Mouse (Mus musculus) embryonic facial prominence, embryonic 14.5 days (tissue): ENCODE results near the gene Rdh19. TPM values are rescaled to one million over a fixed set of nuclear protein-coding genes. Genes with fewer than 3 reads are reported as not detected.

ENCODE experiments used
- ATAC-seq: fragments of 200-750 bp; cut with Nextera tagmentation; 2 replicates; pipeline ENCODE4 v1.8.0; 2017; ENCODE audit warnings: low read depth, moderate number of reproducible peaks, moderate TSS enrichment
- DNase-seq: peaks from one replicate; pipeline ENCODE4 v3.0.0-alpha.2; 2015; ENCODE audit warnings: low spot score
- H3K27ac ChIP-seq: fragments of 300-500 bp; sonication (generic); replicated peaks from 2 replicates; pipeline ENCODE4 v1.5.1; 2014; ENCODE audit warnings: low read depth, mild to moderate bottlenecking, low read length, moderate library complexity
- H3K27me3 ChIP-seq: fragments of 300-500 bp; sonication (generic); replicated peaks from 2 replicates; pipeline ENCODE4 v1.6.1; 2014; ENCODE audit warnings: low read length; ENCODE audit not compliant: control insufficient read depth, insufficient read depth
- H3K36me3 ChIP-seq: fragments of 300-500 bp; sonication (generic); 2 replicates; pipeline ENCODE4 v1.6.1; 2014; ENCODE audit warnings: low read length, mixed read lengths; ENCODE audit not compliant: control insufficient read depth, insufficient read depth
- H3K4me1 ChIP-seq: fragments of 300-500 bp; sonication (generic); 2 replicates; pipeline ENCODE4 v1.6.1; 2014; ENCODE audit warnings: antibody characterized with exemption, low read length; ENCODE audit not compliant: control insufficient read depth, insufficient read depth
- H3K4me2 ChIP-seq: fragments of 300-500 bp; sonication (generic); 2 replicates; pipeline ENCODE4 v1.6.1; 2014; ENCODE audit warnings: low read depth, mild to moderate bottlenecking, low read length, moderate library complexity, mixed read lengths
- H3K4me3 ChIP-seq: fragments of 300-500 bp; sonication (generic); 2 replicates; pipeline ENCODE4 v1.5.1; 2014; ENCODE audit warnings: low read depth, mild to moderate bottlenecking, low read length
- H3K9ac ChIP-seq: fragments of 300-500 bp; sonication (generic); 2 replicates; pipeline ENCODE4 v1.6.1; 2014; ENCODE audit warnings: low read depth, mild to moderate bottlenecking, low read length, moderate library complexity, mixed read lengths
- H3K9me3 ChIP-seq: fragments of 300-500 bp; sonication (generic); 2 replicates; pipeline ENCODE4 v1.6.1; 2016; ENCODE audit warnings: low read length; ENCODE audit not compliant: control insufficient read depth
- WGBS: fragments of 180-500 bp; shearing (Covaris S2); extraction: QIAGEN DNeasy Blood & Tissue Kit; methylation state at CpG from one replicate; pipeline ENCODE4 v1.1.7; 2014; 5-methylcytosine and 5-hydroxymethylcytosine counted together
- polyA plus RNA-seq: library from polyadenylated mRNA; unstranded; fragments of >200 nt; fragmentation: Nextera tagmentation; extraction: Ambion mirVana; gene quantifications from 2 replicates; pipeline ENCODE4 v1.2.1, GENCODE M21; 2014

The Rdh19 gene
- polyA plus RNA-seq, 1 experiment from 2014 or later, result not detected

- H3K4me2 ChIP-seq, result no peak overlapping the region
- peaks cover 2% of the 10 kb centered on the region; the same call in 1 of the 2 replicates for H3K9me3 ChIP-seq
- no peaks in the 10 kb centered on the region for H3K27me3 ChIP-seq
- no peak overlapping the region for H3K4me3 ChIP-seq
- DNase-seq (no peak), ATAC-seq (no peak)
- H3K4me1 ChIP-seq, result no peaks in the 10 kb centered on the region
- no peak overlapping the region for H3K9ac ChIP-seq
- H3K27ac ChIP-seq, result no peak overlapping the region
- H3K36me3 ChIP-seq, result no peaks in the 10 kb centered on the region
These were observed 15.2 kb downstream of the Rdh19 start for GRCm38 (mm10) chr10:127864931-127865330.

GRCm38 (mm10) chr10:127866232-127866631, 16.5 kb downstream of the Rdh19 start, which contains the start of gene Rdh16f2:
TSS of gene Rdh16f2 (plus strand) at chr10:127866474.
- WGBS, result 85% methylated on average over 3 of the region's 3 CpGs

GRCm38 (mm10) chr10:127872484-127872883, 22.8 kb downstream of the Rdh19 start:
- Histone ChIP-seq H3K9me3 (peaks cover 13% of the 10 kb centered on the region; the same call in 1 of the 2 replicates), H3K27ac (no peak overlapping the region), H3K9ac (no peak overlapping the region), H3K4me3 (no peak overlapping the region), H3K27me3 (no peaks in the 10 kb centered on the region), H3K4me1 (no peaks in the 10 kb centered on the region), H3K36me3 (no peaks in the 10 kb centered on the region), H3K4me2 (no peak overlapping the region)
- ATAC-seq, result no peak
- peak; percentile 31 for DNase-seq
- WGBS, result 69% methylated on average over 4 of the region's 4 CpGs

More at GRCm38 (mm10) chr10:127866232-127866631, 16.5 kb downstream of the Rdh19 start, which contains the start of gene Rdh16f2:
- peaks cover 12% of the 10 kb centered on the region; the same call in 1 of the 2 replicates for H3K9me3 ChIP-seq
- no peaks in the 10 kb centered on the region for H3K4me1 ChIP-seq
- H3K4me3 ChIP-seq, result no peak within 1 kb of the TSS
- H3K36me3 ChIP-seq, result no peaks in the 10 kb centered on the region
- no peak within 1 kb of the TSS for H3K27ac ChIP-seq
- ATAC-seq, result no peak
- no peak for DNase-seq
- no peak within 1 kb of the TSS for H3K9ac ChIP-seq
- no peak within 1 kb of the TSS for H3K4me2 ChIP-seq
- no peaks in the 10 kb centered on the region for H3K27me3 ChIP-seq

GRCm38 (mm10) chr10:127877681-127878080, 28.0 kb downstream of the Rdh19 start:
- Histone ChIP-seq H3K4me2 (no peak overlapping the region), H3K9ac (no peak overlapping the region), H3K4me1 (no peaks in the 10 kb centered on the region), H3K27me3 (no peaks in the 10 kb centered on the region), H3K36me3 (no peaks in the 10 kb centered on the region), H3K4me3 (no peak overlapping the region), H3K9me3 (no peaks in the 10 kb centered on the region), H3K27ac (no peak overlapping the region)
- no peak for DNase-seq
- WGBS, result 36% methylated on average over 2 of the region's 2 CpGs
- ATAC-seq, result no peak

- no peak overlapping the region for H3K9ac ChIP-seq
- no peak overlapping the region for H3K4me3 ChIP-seq
- no peaks in the 10 kb centered on the region for H3K36me3 ChIP-seq
- no peak for DNase-seq
- H3K27ac ChIP-seq, result no peak overlapping the region
- no peaks in the 10 kb centered on the region for H3K4me1 ChIP-seq
- 88% methylated on average over 3 of the region's 3 CpGs for WGBS
- H3K9me3 ChIP-seq, result no peaks in the 10 kb centered on the region
- no peak overlapping the region for H3K4me2 ChIP-seq
- ATAC-seq, result no peak
- H3K27me3 ChIP-seq, result no peaks in the 10 kb centered on the region
These were observed 28.7 kb downstream of the Rdh19 start for GRCm38 (mm10) chr10:127878262-127879057.

- Histone ChIP-seq H3K4me2 (no peak overlapping the region), H3K9ac (no peak overlapping the region), H3K27ac (no peak overlapping the region), H3K4me1 (no peaks in the 10 kb centered on the region), H3K9me3 (no peaks in the 10 kb centered on the region), H3K4me3 (no peak overlapping the region), H3K27me3 (no peaks in the 10 kb centered on the region), H3K36me3 (no peaks in the 10 kb centered on the region)
- ATAC-seq (no peak), DNase-seq (no peak)
- WGBS, result 74% methylated on average over 3 of the region's 3 CpGs
These were observed 29.5 kb downstream of the Rdh19 start for GRCm38 (mm10) chr10:127879155-127879688.

- Histone ChIP-seq H3K4me1 (no peaks in the 10 kb centered on the region), H3K4me3 (no peak overlapping the region), H3K9ac (no peak overlapping the region), H3K9me3 (no peaks in the 10 kb centered on the region), H3K4me2 (no peak overlapping the region), H3K36me3 (no peaks in the 10 kb centered on the region), H3K27ac (no peak overlapping the region), H3K27me3 (no peaks in the 10 kb centered on the region)
- ATAC-seq (no peak), DNase-seq (no peak)
- 79% methylated on average over 4 of the region's 4 CpGs for WGBS
These were observed 31.3 kb downstream of the Rdh19 start for GRCm38 (mm10) chr10:127881041-127881440.

- no peak overlapping the region for H3K4me2 ChIP-seq
- 78% methylated on average over 1 of the region's 1 CpGs for WGBS
- no peaks in the 10 kb centered on the region for H3K9me3 ChIP-seq
- H3K4me1 ChIP-seq, result no peaks in the 10 kb centered on the region
- no peak overlapping the region for H3K27ac ChIP-seq
- no peak for ATAC-seq
- H3K27me3 ChIP-seq, result no peaks in the 10 kb centered on the region
- no peak overlapping the region for H3K9ac ChIP-seq
- H3K4me3 ChIP-seq, result no peak overlapping the region
- H3K36me3 ChIP-seq, result no peaks in the 10 kb centered on the region
- no peak for DNase-seq
These were observed 36.8 kb downstream of the Rdh19 start for GRCm38 (mm10) chr10:127886551-127886950.

- Histone ChIP-seq H3K4me1 (no peaks in the 10 kb centered on the region), H3K4me2 (no peak overlapping the region), H3K4me3 (no peak overlapping the region), H3K9ac (no peak overlapping the region), H3K27ac (no peak overlapping the region), H3K9me3 (no peaks in the 10 kb centered on the region), H3K27me3 (no peaks in the 10 kb centered on the region), H3K36me3 (no peaks in the 10 kb centered on the region)
- WGBS, result 67% methylated on average over 4 of the region's 4 CpGs
- DNase-seq (no peak), ATAC-seq (no peak)
These were observed 37.2 kb downstream of the Rdh19 start for GRCm38 (mm10) chr10:127886971-127887370.
